Mouse (Mus musculus): ENCODE data around the gene Mknk1. TPM values are rescaled to one million over a fixed set of nuclear protein-coding genes. Genes with fewer than 3 reads are reported as not detected.
A peak's percentile ranks its signal among the peaks of the same experiment; 100 is the strongest.

Gene Mknk1
- polyA plus RNA-seq, 1 experiment from 2014 or later, result 25.8 TPM

GRCm38 (mm10) chr4:115821431-115821830 is 17.6 kb upstream of the Mknk1 start:
- no peak for ATAC-seq (replicated peaks; ENCODE audit: low FRiP score)
- DNase-seq (ENCODE audit: low spot score), result no peak
- Histone ChIP-seq H3K4me3 (ENCODE audit: low read depth, low read length) (no peak overlapping the region), H3K9ac (ENCODE audit: low read length) (no peak overlapping the region), H3K36me3 (ENCODE audit: control insufficient read depth, insufficient read depth, low read length) (no peaks in the 10 kb centered on the region), H3K27me3 (ENCODE audit: control insufficient read depth, insufficient read depth, low read length) (no peaks in the 10 kb centered on the region), H3K27ac (ENCODE audit: low read depth, low read length) (no peak overlapping the region), H3K9me3 (ENCODE audit: control insufficient read depth, low read length) (no peaks in the 10 kb centered on the region), H3K4me1 (replicated peaks; ENCODE audit: control insufficient read depth, insufficient read depth, low read length) (no peaks in the 10 kb centered on the region), H3K4me2 (ENCODE audit: low read depth, low read length, severe bottlenecking) (no peak overlapping the region)

- no peak overlapping the region for H3K9ac ChIP-seq (ENCODE audit: low read length)
- no peak overlapping the region for H3K4me3 ChIP-seq (ENCODE audit: low read depth, low read length)
- H3K27me3 ChIP-seq (ENCODE audit: control insufficient read depth, insufficient read depth, low read length), result no peaks in the 10 kb centered on the region
- H3K9me3 ChIP-seq (ENCODE audit: control insufficient read depth, low read length), result no peaks in the 10 kb centered on the region
- no peaks in the 10 kb centered on the region for H3K4me1 ChIP-seq (replicated peaks; ENCODE audit: control insufficient read depth, insufficient read depth, low read length)
- WGBS, result 78% methylated on average over 3 of the region's 3 CpGs
- no peak overlapping the region for H3K4me2 ChIP-seq (ENCODE audit: low read depth, low read length, severe bottlenecking)
- no peak overlapping the region for H3K27ac ChIP-seq (ENCODE audit: low read depth, low read length)
- no peak for ATAC-seq (replicated peaks; ENCODE audit: low FRiP score)
- no peaks in the 10 kb centered on the region for H3K36me3 ChIP-seq (ENCODE audit: control insufficient read depth, insufficient read depth, low read length)
- DNase-seq (ENCODE audit: low spot score), result peak; percentile 49
Measured at GRCm38 (mm10) chr4:115821928-115822327, 17.1 kb upstream of the Mknk1 start.

GRCm38 (mm10) chr4:115824178-115824577 is 14.8 kb upstream of the Mknk1 start:
- DNase-seq (ENCODE audit: low spot score) (no peak), ATAC-seq (replicated peaks; ENCODE audit: low FRiP score) (no peak)
- H3K4me2 ChIP-seq (ENCODE audit: low read depth, low read length, severe bottlenecking), result no peak overlapping the region
- H3K4me1 ChIP-seq (replicated peaks; ENCODE audit: control insufficient read depth, insufficient read depth, low read length), result peaks cover 5% of the 10 kb centered on the region; the same call in 1 of the 2 replicates
- no peak overlapping the region for H3K4me3 ChIP-seq (ENCODE audit: low read depth, low read length)
- H3K27ac ChIP-seq (ENCODE audit: low read depth, low read length), result no peak overlapping the region
- no peak overlapping the region for H3K9ac ChIP-seq (ENCODE audit: low read length)
- H3K27me3 ChIP-seq (ENCODE audit: control insufficient read depth, insufficient read depth, low read length), result no peaks in the 10 kb centered on the region
- H3K9me3 ChIP-seq (ENCODE audit: control insufficient read depth, low read length), result no peaks in the 10 kb centered on the region
- 80% methylated on average over 2 of the region's 2 CpGs for WGBS
- no peaks in the 10 kb centered on the region for H3K36me3 ChIP-seq (ENCODE audit: control insufficient read depth, insufficient read depth, low read length)

- no peak overlapping the region for H3K4me2 ChIP-seq (ENCODE audit: low read depth, low read length, severe bottlenecking)
- H3K9me3 ChIP-seq (ENCODE audit: control insufficient read depth, low read length), result no peaks in the 10 kb centered on the region
- no peaks in the 10 kb centered on the region for H3K27me3 ChIP-seq (ENCODE audit: control insufficient read depth, insufficient read depth, low read length)
- no peak overlapping the region for H3K9ac ChIP-seq (ENCODE audit: low read length)
- H3K36me3 ChIP-seq (ENCODE audit: control insufficient read depth, insufficient read depth, low read length), result no peaks in the 10 kb centered on the region
- H3K27ac ChIP-seq (ENCODE audit: low read depth, low read length), result no peak overlapping the region
- ATAC-seq (replicated peaks; ENCODE audit: low FRiP score) (no peak), DNase-seq (ENCODE audit: low spot score) (no peak)
- H3K4me3 ChIP-seq (ENCODE audit: low read depth, low read length), result no peak overlapping the region
- peaks cover 5% of the 10 kb centered on the region; the same call in 1 of the 2 replicates for H3K4me1 ChIP-seq (replicated peaks; ENCODE audit: control insufficient read depth, insufficient read depth, low read length)
- 85% methylated on average over 2 of the region's 2 CpGs for WGBS
Measured at GRCm38 (mm10) chr4:115825271-115825670, 13.7 kb upstream of the Mknk1 start.

GRCm38 (mm10) chr4:115827066-115827465 is 11.9 kb upstream of the Mknk1 start:
- Histone ChIP-seq H3K4me1 (replicated peaks; ENCODE audit: control insufficient read depth, insufficient read depth, low read length) (peaks cover 5% of the 10 kb centered on the region; the same call in 1 of the 2 replicates), H3K27me3 (ENCODE audit: control insufficient read depth, insufficient read depth, low read length) (no peaks in the 10 kb centered on the region), H3K27ac (ENCODE audit: low read depth, low read length) (no peak overlapping the region), H3K9ac (ENCODE audit: low read length) (no peak overlapping the region), H3K9me3 (ENCODE audit: control insufficient read depth, low read length) (no peaks in the 10 kb centered on the region), H3K36me3 (ENCODE audit: control insufficient read depth, insufficient read depth, low read length) (no peaks in the 10 kb centered on the region), H3K4me3 (ENCODE audit: low read depth, low read length) (no peak overlapping the region), H3K4me2 (ENCODE audit: low read depth, low read length, severe bottlenecking) (no peak overlapping the region)
- WGBS, result 74% methylated on average over 3 of the region's 3 CpGs
- no peak for DNase-seq (ENCODE audit: low spot score)
- ATAC-seq (replicated peaks; ENCODE audit: low FRiP score), result no peak

GRCm38 (mm10) chr4:115827535-115827887 is 11.5 kb upstream of the Mknk1 start:
- Histone ChIP-seq H3K9me3 (ENCODE audit: control insufficient read depth, low read length) (no peaks in the 10 kb centered on the region), H3K9ac (ENCODE audit: low read length) (peak overlapping the region; percentile 69), H3K4me2 (ENCODE audit: low read depth, low read length, severe bottlenecking) (peak overlapping the region; percentile 76), H3K4me1 (replicated peaks; ENCODE audit: control insufficient read depth, insufficient read depth, low read length) (peaks cover 5% of the 10 kb centered on the region; the same call in 1 of the 2 replicates), H3K27ac (ENCODE audit: low read depth, low read length) (no peak overlapping the region), H3K36me3 (ENCODE audit: control insufficient read depth, insufficient read depth, low read length) (no peaks in the 10 kb centered on the region), H3K27me3 (ENCODE audit: control insufficient read depth, insufficient read depth, low read length) (no peaks in the 10 kb centered on the region), H3K4me3 (ENCODE audit: low read depth, low read length) (peak overlapping the region; percentile 73)
- 6% methylated on average over 4 of the region's 4 CpGs for WGBS
- ATAC-seq (replicated peaks; ENCODE audit: low FRiP score), result 0 out of 2 replicates have a peak, but pooled peaks have one; percentile 6
- peak; percentile 52 for DNase-seq (ENCODE audit: low spot score)

- peak within 1 kb of the TSS; percentile 73 for H3K4me3 ChIP-seq (ENCODE audit: low read depth, low read length)
- ATAC-seq (replicated peaks; ENCODE audit: low FRiP score) (peak; percentile 89), DNase-seq (ENCODE audit: low spot score) (peak; percentile 83)
- no peaks in the 10 kb centered on the region for H3K27me3 ChIP-seq (ENCODE audit: control insufficient read depth, insufficient read depth, low read length)
- WGBS, result under 1% methylated on average over 44 of the region's 57 CpGs
- H3K4me1 ChIP-seq (replicated peaks; ENCODE audit: control insufficient read depth, insufficient read depth, low read length), result peaks cover 5% of the 10 kb centered on the region; the same call in 1 of the 2 replicates
- H3K9ac ChIP-seq (ENCODE audit: low read length), result peak within 1 kb of the TSS; percentile 69
- no peaks in the 10 kb centered on the region for H3K9me3 ChIP-seq (ENCODE audit: control insufficient read depth, low read length)
- no peaks in the 10 kb centered on the region for H3K36me3 ChIP-seq (ENCODE audit: control insufficient read depth, insufficient read depth, low read length)
- H3K4me2 ChIP-seq (ENCODE audit: low read depth, low read length, severe bottlenecking), result peak within 1 kb of the TSS; percentile 76
- no peak within 1 kb of the TSS for H3K27ac ChIP-seq (ENCODE audit: low read depth, low read length)
Measured at GRCm38 (mm10) chr4:115827888-115828571, 11.0 kb upstream of the Mknk1 start, which contains the start of gene Mob3c. Gene Mob3c, plus strand, starts transcription at chr4:115828092.

GRCm38 (mm10) chr4:115828572-115828902 is 10.5 kb upstream of the Mknk1 start:
- Histone ChIP-seq H3K9me3 (ENCODE audit: control insufficient read depth, low read length) (no peaks in the 10 kb centered on the region), H3K4me3 (ENCODE audit: low read depth, low read length) (peak overlapping the region; percentile 73), H3K4me2 (ENCODE audit: low read depth, low read length, severe bottlenecking) (peak overlapping the region; percentile 76), H3K9ac (ENCODE audit: low read length) (peak overlapping the region; percentile 69), H3K36me3 (ENCODE audit: control insufficient read depth, insufficient read depth, low read length) (no peaks in the 10 kb centered on the region), H3K27ac (ENCODE audit: low read depth, low read length) (no peak overlapping the region), H3K4me1 (replicated peaks; ENCODE audit: control insufficient read depth, insufficient read depth, low read length) (peaks cover 5% of the 10 kb centered on the region; the same call in 1 of the 2 replicates), H3K27me3 (ENCODE audit: control insufficient read depth, insufficient read depth, low read length) (no peaks in the 10 kb centered on the region)
- WGBS, result 6% methylated on average over 8 of the region's 8 CpGs
- DNase-seq (ENCODE audit: low spot score), result no peak
- ATAC-seq (replicated peaks; ENCODE audit: low FRiP score), result no peak; the same call in 1 of the 2 replicates

- H3K4me1 ChIP-seq (replicated peaks; ENCODE audit: control insufficient read depth, insufficient read depth, low read length), result peaks cover 5% of the 10 kb centered on the region; the same call in 1 of the 2 replicates
- ATAC-seq (replicated peaks; ENCODE audit: low FRiP score), result no peak
- 74% methylated on average over 5 of the region's 5 CpGs for WGBS
- no peaks in the 10 kb centered on the region for H3K9me3 ChIP-seq (ENCODE audit: control insufficient read depth, low read length)
- H3K27me3 ChIP-seq (ENCODE audit: control insufficient read depth, insufficient read depth, low read length), result no peaks in the 10 kb centered on the region
- H3K9ac ChIP-seq (ENCODE audit: low read length), result no peak overlapping the region
- no peaks in the 10 kb centered on the region for H3K36me3 ChIP-seq (ENCODE audit: control insufficient read depth, insufficient read depth, low read length)
- no peak overlapping the region for H3K27ac ChIP-seq (ENCODE audit: low read depth, low read length)
- DNase-seq (ENCODE audit: low spot score), result no peak
- no peak overlapping the region for H3K4me2 ChIP-seq (ENCODE audit: low read depth, low read length, severe bottlenecking)
- no peak overlapping the region for H3K4me3 ChIP-seq (ENCODE audit: low read depth, low read length)
Measured at GRCm38 (mm10) chr4:115830491-115830890, 8.5 kb upstream of the Mknk1 start.
